Comparison of ENCODE assay signal across 8 mouse cellular contexts in genomic region chr13:20207950-20208642, GRCm38 (mm10).
DNase-seq lines count a peak whose midpoint lies in the region; ATAC-seq lines count a peak whose summit lies in the region.
"Had no signal": no experiment of that assay in that cellular context is flagged by ENCODE, and none has a peak within 500 bp of the region (broad histone marks: within the 10 kb centered on the region; RNA-seq: fewer than 3 reads in every experiment).

No protein-coding gene starts in this region.

- 69% methylated on average over 7 of the region's 7 CpGs for WGBS in liver, embryonic 11.5 days
- 60% methylated on average over 7 of the region's 7 CpGs for WGBS in liver, embryonic 12.5 days (ENCODE audit: insufficient replicate concordance)

- DNase-seq in liver, embryonic 11.5 days (ENCODE audit: low spot score) = no peak
- peak; percentile 22 for DNase-seq in embryo, embryonic 10.5 days (ENCODE audit: low spot score)
- no peak for DNase-seq in testis, postnatal 10 days (ENCODE audit: low spot score)
- DNase-seq: layer of hippocampus, postnatal 36 days had no signal

- no peaks in the 10 kb centered on the region for H3K4me1 ChIP-seq in liver, embryonic 11.5 days (replicated peaks; ENCODE audit: control insufficient read depth, insufficient read depth, low read length)
- H3K4me1 ChIP-seq in liver, embryonic 12.5 days = no peaks in the 10 kb centered on the region

- no peaks in the 10 kb centered on the region for H3K27me3 ChIP-seq in liver, embryonic 11.5 days (replicated peaks; ENCODE audit: control insufficient read depth, insufficient read depth, low read length)
- no peaks in the 10 kb centered on the region for H3K27me3 ChIP-seq in liver, embryonic 12.5 days (replicated peaks)

- H3K4me3 ChIP-seq in liver, embryonic 11.5 days (ENCODE audit: low read depth, low read length) = no peak overlapping the region
- no peak overlapping the region for H3K4me3 ChIP-seq in liver, embryonic 12.5 days

- ATAC-seq in liver, embryonic 11.5 days (replicated peaks; ENCODE audit: low FRiP score) = 0 out of 2 replicates have a peak, but pooled peaks have one; percentile 20
- ATAC-seq in liver, embryonic 12.5 days = no peak
- peak; percentile 47 to 66 for ATAC-seq in hematopoietic stem cell, adult 5-6 weeks (replicated peaks in 1 of 2; ENCODE audit: insufficient read depth in 1 of 2, low FRiP score in 2 of 2, low TSS enrichment in 1 of 2, low read depth in 1 of 2, poor library complexity in 2 of 2, severe bottlenecking in 2 of 2)
- ATAC-seq in megakaryocyte, adult 5-6 weeks (ENCODE audit: poor library complexity, severe bottlenecking) = peak; percentile 51
- no peak for ATAC-seq in inflammation-experienced regulatory T-cells, adult 6 months

- H3K4me2 ChIP-seq in liver, embryonic 11.5 days = no peak overlapping the region
- no peak overlapping the region for H3K4me2 ChIP-seq in liver, embryonic 12.5 days

- H3K36me3 ChIP-seq in liver, embryonic 11.5 days (ENCODE audit: control insufficient read depth, insufficient read depth, low read length) = no peaks in the 10 kb centered on the region
- H3K36me3 ChIP-seq in liver, embryonic 12.5 days = no peaks in the 10 kb centered on the region

- no peak overlapping the region for H3K27ac ChIP-seq in liver, embryonic 11.5 days (ENCODE audit: low read depth, low read length)
- no peak overlapping the region for H3K27ac ChIP-seq in liver, embryonic 12.5 days

- no peaks in the 10 kb centered on the region for H3K9me3 ChIP-seq in liver, embryonic 11.5 days (ENCODE audit: control insufficient read depth, low read length)
- no peaks in the 10 kb centered on the region for H3K9me3 ChIP-seq in liver, embryonic 12.5 days (replicated peaks)

- H3K9ac ChIP-seq in liver, embryonic 11.5 days (ENCODE audit: low read depth, low read length) = no peak overlapping the region
- H3K9ac ChIP-seq in liver, embryonic 12.5 days = no peak overlapping the region

Comparison
In these comparisons a context has a peak if more than half of its experiments do, and no peak if none do; other contexts are left out.
1. ATAC-seq: peak in liver, embryonic 11.5 days (single experiment), hematopoietic stem cell, adult 5-6 weeks (2 of 2) and megakaryocyte, adult 5-6 weeks (single experiment); none in liver, embryonic 12.5 days (single experiment) and inflammation-experienced regulatory T-cells, adult 6 months (single experiment).